Mouse (Mus musculus) MEL (cell line): Measurements from ENCODE around the gene Gm13889. TPM values are rescaled to one million over a fixed set of nuclear protein-coding genes. Genes with fewer than 3 reads are reported as not detected.

ENCODE experiments used
- DNase-seq: peaks from one replicate; pipeline ENCODE4 v3.0.0; 2011; ENCODE audit warnings: low read depth, low spot score
- H3K27ac ChIP-seq: 2 replicates; pipeline ENCODE4 v1.5.1; 2012; ENCODE audit warnings: low read depth, mild to moderate bottlenecking, control low read depth, low read length, moderate library complexity; ENCODE audit not compliant: control insufficient read depth
- H3K27me3 ChIP-seq, 2 experiments: fragments of 150-350 bp in 1 of 2; sonication (generic) in 1 of 2; 2 replicates each; pipeline ENCODE4 v1.6.1; 2012; ENCODE audit warnings: low read length in 2 of 2, mild to moderate bottlenecking in 2 of 2, improper control_type of control experiment in 1 of 2, moderate library complexity in 1 of 2; ENCODE audit not compliant: insufficient read depth in 2 of 2, control insufficient read depth in 1 of 2
- H3K36me3 ChIP-seq, 2 experiments: 2 replicates each; pipeline ENCODE4 v1.6.1; 2012 to 2014; ENCODE audit warnings: low read length in 2 of 2, improper control_type of control experiment in 1 of 2, inconsistent platforms in 1 of 2, mild to moderate bottlenecking in 1 of 2; ENCODE audit not compliant: insufficient read depth in 2 of 2, control insufficient read depth in 1 of 2
- H3K4me1 ChIP-seq, 2 experiments: fragments of 150-350 bp in 1 of 2; sonication (generic) in 1 of 2; 2 replicates each; pipeline ENCODE4 v1.6.1; 2012; ENCODE audit warnings: low read length in 2 of 2, improper control_type of control experiment in 1 of 2, mild to moderate bottlenecking in 1 of 2; ENCODE audit not compliant: insufficient read depth in 2 of 2, control insufficient read depth in 1 of 2
- H3K4me3 ChIP-seq, 2 experiments: fragments of 150-350 bp in 1 of 2; sonication (generic) in 1 of 2; 2 replicates each; pipeline ENCODE4 v1.5.1; 2012; ENCODE audit warnings: low read depth in 2 of 2, low read length in 2 of 2, mild to moderate bottlenecking in 2 of 2, moderate library complexity in 2 of 2, control low read depth in 1 of 2, improper control_type of control experiment in 1 of 2; ENCODE audit not compliant: control insufficient read depth in 1 of 2, insufficient read depth in 1 of 2
- H3K79me2 ChIP-seq: 2 replicates; pipeline ENCODE4 v1.6.1; 2012; ENCODE audit warnings: mild to moderate bottlenecking, low read length, moderate library complexity; ENCODE audit not compliant: control insufficient read depth, poor library complexity, insufficient read depth
- H3K9ac ChIP-seq: 2 replicates; pipeline ENCODE4 v1.6.1; 2012; ENCODE audit warnings: low read depth, mild to moderate bottlenecking, control low read depth, low read length, moderate library complexity; ENCODE audit not compliant: control insufficient read depth, poor library complexity, severe bottlenecking
- H3K9me3 ChIP-seq: fragments of 150-350 bp; sonication (generic); replicated peaks from 2 replicates; pipeline ENCODE4 v1.6.1; 2012; ENCODE audit warnings: mild to moderate bottlenecking, low read length, improper control_type of control experiment, moderate library complexity; ENCODE audit not compliant: insufficient read depth
- BHLHE40 ChIP-seq: IDR thresholded peaks from 2 replicates; pipeline ENCODE4 v1.6.1; 2012; ENCODE audit warnings: low read depth, mild to moderate bottlenecking, inconsistent platforms, low read length, improper control_type of control experiment, borderline replicate concordance
- CHD1 ChIP-seq: IDR thresholded peaks from 2 replicates; pipeline ENCODE4 v1.6.1; 2012; ENCODE audit warnings: low read depth, mild to moderate bottlenecking, inconsistent platforms, low read length, improper control_type of control experiment
- CHD2 ChIP-seq: IDR thresholded peaks from 2 replicates; pipeline ENCODE4 v1.6.1; 2011; ENCODE audit warnings: low read length, improper control_type of control experiment
- E2F4 ChIP-seq: IDR thresholded peaks from 2 replicates; pipeline ENCODE4 v1.6.1; 2011; ENCODE audit warnings: low read depth, low read length, improper control_type of control experiment, borderline replicate concordance
- ELF1 ChIP-seq: IDR thresholded peaks from 2 replicates; pipeline ENCODE4 v1.6.1; 2014; ENCODE audit warnings: low read depth, mild to moderate bottlenecking, inconsistent platforms, low read length, improper control_type of control experiment, moderate library complexity
- EP300 ChIP-seq, 2 experiments: IDR thresholded peaks; 2 replicates each; pipeline ENCODE4 v1.6.1; 2011; ENCODE audit warnings: improper control_type of control experiment in 2 of 2, low read length in 2 of 2, low read depth in 1 of 2, mild to moderate bottlenecking in 1 of 2
- GABPA ChIP-seq: IDR thresholded peaks from 2 replicates; pipeline ENCODE4 v1.6.1; 2012; ENCODE audit warnings: low read depth, mild to moderate bottlenecking, inconsistent platforms, low read length, improper control_type of control experiment, moderate library complexity
- GATA1 ChIP-seq: IDR thresholded peaks from 2 replicates; pipeline ENCODE4 v1.6.1; 2011; ENCODE audit warnings: low read depth, low read length, improper control_type of control experiment
- HCFC1 ChIP-seq: IDR thresholded peaks from 2 replicates; pipeline ENCODE4 v1.6.1; 2012; ENCODE audit warnings: low read depth, mild to moderate bottlenecking, inconsistent platforms, low read length, improper control_type of control experiment, moderate library complexity
- KAT2A ChIP-seq: conservative IDR thresholded peaks from 2 replicates; pipeline ENCODE4 v1.6.1; 2012; ENCODE audit warnings: low read depth, low read length, improper control_type of control experiment, inconsistent platforms
- MAFK ChIP-seq: IDR thresholded peaks from 2 replicates; pipeline ENCODE4 v1.6.1; 2011; ENCODE audit warnings: low read depth, mild to moderate bottlenecking, low read length, improper control_type of control experiment, borderline replicate concordance
- MEF2A ChIP-seq: IDR thresholded peaks from 2 replicates; pipeline ENCODE4 v1.6.1; 2014; ENCODE audit warnings: low read depth, mild to moderate bottlenecking, inconsistent platforms, low read length, improper control_type of control experiment; ENCODE audit not compliant: poor library complexity, insufficient replicate concordance, severe bottlenecking; ENCODE audit errors: extremely low read depth
- MXI1 ChIP-seq: IDR thresholded peaks from 2 replicates; pipeline ENCODE4 v1.6.1; 2011; ENCODE audit warnings: mild to moderate bottlenecking, low read depth, low read length, improper control_type of control experiment
- MYB ChIP-seq: IDR thresholded peaks from 2 replicates; pipeline ENCODE4 v1.6.1; 2011; ENCODE audit warnings: mild to moderate bottlenecking, low read depth, low read length, improper control_type of control experiment
- MYC ChIP-seq: IDR thresholded peaks from 2 replicates; pipeline ENCODE4 v1.6.1; 2011; ENCODE audit warnings: low read depth, mild to moderate bottlenecking, low read length, improper control_type of control experiment, moderate library complexity
- NRF1 ChIP-seq: IDR thresholded peaks from 2 replicates; pipeline ENCODE4 v1.6.1; 2014; ENCODE audit warnings: low read depth, mild to moderate bottlenecking, inconsistent platforms, low read length, improper control_type of control experiment, moderate library complexity; ENCODE audit not compliant: poor library complexity, insufficient read depth, severe bottlenecking
- POLR2A ChIP-seq, 2 experiments: IDR thresholded peaks; 2 replicates each; pipeline ENCODE4 v1.6.1; 2011 to 2012; ENCODE audit warnings: low read length in 2 of 2, mild to moderate bottlenecking in 2 of 2, control low read depth in 1 of 2, improper control_type of control experiment in 1 of 2, low read depth in 1 of 2, moderate library complexity in 1 of 2; ENCODE audit not compliant: control insufficient read depth in 1 of 2, insufficient read depth in 1 of 2, poor library complexity in 1 of 2
- POLR2AphosphoS2 ChIP-seq: IDR thresholded peaks from 2 replicates; pipeline ENCODE4 v1.6.1; 2011; ENCODE audit warnings: low read length, improper control_type of control experiment
- RAD21 ChIP-seq: IDR thresholded peaks from 2 replicates; pipeline ENCODE4 v1.6.1; 2011; ENCODE audit warnings: mild to moderate bottlenecking, low read depth, low read length, improper control_type of control experiment
- RCOR1 ChIP-seq: IDR thresholded peaks from 2 replicates; pipeline ENCODE4 v1.6.1; 2012; ENCODE audit warnings: low read depth, mild to moderate bottlenecking, inconsistent platforms, low read length, improper control_type of control experiment
- SMC3 ChIP-seq: IDR thresholded peaks from 2 replicates; pipeline ENCODE4 v1.6.1; 2011; ENCODE audit warnings: low read depth, low read length, improper control_type of control experiment
- TAL1 ChIP-seq: IDR thresholded peaks from 2 replicates; pipeline ENCODE4 v1.6.1; 2012; ENCODE audit warnings: mild to moderate bottlenecking, inconsistent platforms, low read length, moderate library complexity, mixed read lengths
- UBTF ChIP-seq: IDR thresholded peaks from 2 replicates; pipeline ENCODE4 v1.6.1; 2012; ENCODE audit warnings: low read depth, mild to moderate bottlenecking, inconsistent platforms, low read length, improper control_type of control experiment, moderate library complexity, borderline replicate concordance; ENCODE audit not compliant: insufficient read depth
- USF2 ChIP-seq, 2 experiments: IDR thresholded peaks; 2 replicates each; pipeline ENCODE4 v1.6.1; 2011 to 2012; ENCODE audit warnings: improper control_type of control experiment in 2 of 2, low read length in 2 of 2, borderline replicate concordance in 1 of 2, inconsistent platforms in 1 of 2, low read depth in 1 of 2, mild to moderate bottlenecking in 1 of 2; ENCODE audit not compliant: insufficient read depth in 1 of 2
- ZC3H11A ChIP-seq: IDR thresholded peaks from 2 replicates; pipeline ENCODE4 v1.6.1; 2012; ENCODE audit warnings: low read depth, mild to moderate bottlenecking, inconsistent platforms, low read length, improper control_type of control experiment
- ZKSCAN1 ChIP-seq: IDR thresholded peaks from 2 replicates; pipeline ENCODE4 v1.6.1; 2012; ENCODE audit warnings: low read depth, mild to moderate bottlenecking, inconsistent platforms, low read length, improper control_type of control experiment, moderate library complexity
- polyA plus RNA-seq, 2 experiments: library from polyadenylated mRNA; stranded (reverse) in 1 of 2; unstranded in 1 of 2; fragments of >175 nt in 1 of 2; fragments of >200 nt in 1 of 2; gene quantifications; 2 replicates each; pipeline versions ENCODE4 v1.2.1 to v1.2.4; 2012; ENCODE audit warnings: low replicate concordance in 2 of 2, low read depth in 1 of 2; ENCODE audit not compliant: insufficient read length in 2 of 2, insufficient read depth in 1 of 2, missing spikeins in 1 of 2
- total RNA-seq: library from RNA; depleted of rRNA; stranded (reverse); fragments of 300-350 nt; gene quantifications from 2 replicates; pipeline ENCODE4 v1.2.3, GENCODE M21; 2012

Gm13889 gene
- total and polyA plus RNA-seq, 3 experiments: not detected

- Histone ChIP-seq H3K9me3 (no peaks in the 10 kb centered on the region), H3K36me3 (no peaks in the 10 kb centered on the region), H3K27ac (no peak overlapping the region), H3K79me2 (no peaks in the 10 kb centered on the region), H3K4me3 (no peak overlapping the region), H3K9ac (no peak overlapping the region), H3K4me1 (peaks cover 0 to 4% of the 10 kb centered on the region in 2 experiments; a peak in 1 of 4 replicates), H3K27me3 (peaks cover 9 to 13% of the 10 kb centered on the region in 2 experiments)
- no peak for DNase-seq
- no peak for TF ChIP-seq UBTF
- no peak for TF ChIP-seq MXI1
- TF ChIP-seq MYB: no peak
- TF ChIP-seq SMC3: no peak
- TF ChIP-seq E2F4: no peak
- TF ChIP-seq RAD21: no peak
- no peak for TF ChIP-seq USF2 (IDR thresholded peaks at IDR 0.05; ENCODE audit: borderline replicate concordance in 1 of 2, insufficient read depth in 1 of 2, low read depth in 1 of 2, low read length in 2 of 2)
- no peak for TF ChIP-seq RCOR1
- TF ChIP-seq POLR2AphosphoS2: no peak
- TF ChIP-seq HCFC1: no peak
- TF ChIP-seq MEF2A: no peak
- no peak for TF ChIP-seq NRF1
- TF ChIP-seq GATA1: no peak
- TF ChIP-seq ELF1: no peak
- no peak for TF ChIP-seq KAT2A
- TF ChIP-seq ZKSCAN1: no peak
- no peak for TF ChIP-seq EP300 (IDR thresholded peaks at IDR 0.05; ENCODE audit: low read depth in 1 of 2, low read length in 2 of 2)
- TF ChIP-seq CHD2: no peak
- TF ChIP-seq TAL1: no peak
Measured at GRCm38 (mm10) chr2:93992810-93993209, 35.8 kb upstream of the Gm13889 start.

- DNase-seq: peak; percentile 58
- no peak for TF ChIP-seq CHD1
- TF ChIP-seq MXI1: no peak
- no peak for TF ChIP-seq RCOR1
- no peak for TF ChIP-seq GATA1
- TF ChIP-seq MYC: no peak
- TF ChIP-seq MAFK: no peak
- no peak for TF ChIP-seq GABPA
- no peak for TF ChIP-seq POLR2A (IDR thresholded peaks at IDR 0.05; ENCODE audit: control insufficient read depth in 1 of 2, insufficient read depth in 1 of 2, low read depth in 1 of 2, low read length in 2 of 2, poor library complexity in 1 of 2)
- TF ChIP-seq CHD2: no peak
- TF ChIP-seq SMC3: no peak
- TF ChIP-seq ZC3H11A: no peak
- TF ChIP-seq NRF1: no peak
- TF ChIP-seq EP300 (IDR thresholded peaks at IDR 0.05; ENCODE audit: low read depth in 1 of 2, low read length in 2 of 2): no peak
- no peak for TF ChIP-seq RAD21
- no peak for TF ChIP-seq BHLHE40
- TF ChIP-seq HCFC1: no peak
- Histone ChIP-seq H3K79me2 (no peaks in the 10 kb centered on the region), H3K27me3 (peaks cover 9 to 13% of the 10 kb centered on the region in 2 experiments), H3K27ac (no peak overlapping the region), H3K4me3 (no peak overlapping the region), H3K9me3 (no peaks in the 10 kb centered on the region), H3K9ac (no peak overlapping the region), H3K4me1 (peaks cover 0 to 4% of the 10 kb centered on the region in 2 experiments; a peak in 1 of 4 replicates), H3K36me3 (no peaks in the 10 kb centered on the region)
Measured at GRCm38 (mm10) chr2:93992259-93992658, 35.3 kb upstream of the Gm13889 start.
